Mouse (Mus musculus) kidney, adult 2 months (tissue): ENCODE measurements around the gene Atp5h. TPM values are rescaled to one million over a fixed set of nuclear protein-coding genes. Genes with fewer than 3 reads are reported as not detected.

Experiments used
- DNase-seq: peaks from one replicate; pipeline ENCODE4 v3.0.0; 2021
- H3K27ac ChIP-seq: fragments of 200-500 bp; 2 replicates; pipeline ENCODE4 v1.5.1; 2012; ENCODE audit warnings: low read depth, low read length, control low read depth, inconsistent platforms; ENCODE audit not compliant: insufficient read depth
- H3K27me3 ChIP-seq: fragments of 200-500 bp; replicated peaks from 2 replicates; pipeline ENCODE4 v1.6.1; 2012; ENCODE audit warnings: mild to moderate bottlenecking, moderate library complexity, low read length, inconsistent platforms; ENCODE audit not compliant: control insufficient read depth, insufficient read depth
- H3K36me3 ChIP-seq: fragments of 200-500 bp; 2 replicates; pipeline ENCODE4 v1.6.1; 2012; ENCODE audit warnings: mild to moderate bottlenecking, moderate library complexity, low read length, inconsistent platforms; ENCODE audit not compliant: control insufficient read depth, insufficient read depth
- H3K4me1 ChIP-seq: fragments of 200-500 bp; 2 replicates; pipeline ENCODE4 v1.6.1; 2011; ENCODE audit warnings: low read length; ENCODE audit not compliant: control insufficient read depth, insufficient read depth
- H3K4me3 ChIP-seq: fragments of 200-500 bp; 2 replicates; pipeline ENCODE4 v1.5.1; 2011; ENCODE audit warnings: mild to moderate bottlenecking, low read depth, low read length, control low read depth; ENCODE audit not compliant: insufficient read depth
- CTCF ChIP-seq: fragments of 200-500 bp; conservative IDR thresholded peaks from 2 replicates; pipeline ENCODE4 v1.5.1; 2011; ENCODE audit warnings: low read depth, mild to moderate bottlenecking, control low read depth, low read length, moderate library complexity, mixed read lengths; ENCODE audit not compliant: insufficient read depth, insufficient read length
- POLR2A ChIP-seq: fragments of 200-500 bp; IDR thresholded peaks from one replicate; pipeline ENCODE4 v1.6.1; 2011; ENCODE audit warnings: low read depth, low read length, control low read depth
- WGBS: fragments of 180-500 bp; shearing (Covaris S2); methylation state at CpG from one replicate; pipeline ENCODE4 v1.1.7; 2018; 5-methylcytosine and 5-hydroxymethylcytosine counted together
- polyA plus RNA-seq: library from polyadenylated mRNA; depleted of rRNA; stranded (reverse); fragments of >200 nt; gene quantifications from 2 replicates; pipeline ENCODE4 v1.2.3, GENCODE M21; 2012; rRNA removed

Atp5h gene
- 296 and 478 TPM in 2 replicates for polyA plus RNA-seq

- TF ChIP-seq CTCF (no peak), POLR2A (peak; percentile 52)
- peaks cover 3% of the 10 kb centered on the region; the same call in 1 of the 2 replicates for H3K36me3 ChIP-seq
- peak within 1 kb of the TSS; percentile 97 for H3K27ac ChIP-seq
- DNase-seq: peak; percentile 98
- under 1% methylated on average over 56 of the region's 56 CpGs for WGBS
- peak within 1 kb of the TSS; percentile 98 for H3K4me3 ChIP-seq
- H3K4me1 ChIP-seq: peaks cover 15% of the 10 kb centered on the region
- no peaks in the 10 kb centered on the region for H3K27me3 ChIP-seq
These were observed at the start of gene Atp5h, which contains the start of gene Kctd2 for GRCm38 (mm10) chr11:115419531-115420237. Gene Atp5h, minus strand, starts transcription at chr11:115419962. Gene Kctd2, plus strand, starts transcription at chr11:115420128.

DNA sequence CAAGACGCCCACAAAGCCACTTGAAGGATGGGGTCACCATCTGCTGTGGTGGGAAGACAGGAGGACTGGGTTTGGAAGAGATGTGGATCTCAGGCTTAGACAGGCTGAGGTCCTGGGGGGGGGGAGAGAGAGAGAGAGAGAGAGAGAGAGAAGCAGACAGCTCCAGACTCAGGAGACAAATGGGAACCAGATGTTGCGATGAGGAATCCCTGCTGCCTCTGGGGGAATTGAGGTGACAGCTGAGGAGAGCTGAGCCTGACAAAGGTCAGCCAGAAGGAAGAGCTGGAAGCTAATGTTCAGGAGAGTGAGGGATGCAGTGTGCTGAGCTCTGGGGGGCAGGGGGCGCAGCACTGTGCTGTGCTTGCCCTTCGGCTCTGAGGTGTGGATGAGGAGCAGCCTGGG, 47.5 kb upstream of the Atp5h start:
- peaks cover 2% of the 10 kb centered on the region; the same call in 1 of the 2 replicates for H3K36me3 ChIP-seq
- H3K27ac ChIP-seq: no peak overlapping the region
- WGBS: 62% methylated on average over 4 of the region's 4 CpGs
- H3K4me3 ChIP-seq: no peak overlapping the region
- peaks cover 5% of the 10 kb centered on the region; the same call in 1 of the 2 replicates for H3K4me1 ChIP-seq
- DNase-seq: no peak
- TF ChIP-seq CTCF (no peak), POLR2A (no peak)
- H3K27me3 ChIP-seq: no peaks in the 10 kb centered on the region

GRCm38 (mm10) chr11:115464851-115465250, 45.1 kb upstream of the Atp5h start:
- Histone ChIP-seq H3K27me3 (no peaks in the 10 kb centered on the region), H3K27ac (no peak overlapping the region; the same call in 1 of the 2 replicates), H3K36me3 (no peaks in the 10 kb centered on the region), H3K4me1 (no peaks in the 10 kb centered on the region), H3K4me3 (peak overlapping the region; percentile 19)
- 66% methylated on average over 8 of the region's 8 CpGs for WGBS
- TF ChIP-seq POLR2A (no peak), CTCF (no peak)
- DNase-seq: no peak

- DNase-seq: peak; percentile 65
- Histone ChIP-seq H3K4me1 (no peaks in the 10 kb centered on the region), H3K4me3 (peak overlapping the region; percentile 52), H3K36me3 (no peaks in the 10 kb centered on the region), H3K27ac (peak overlapping the region; percentile 94), H3K27me3 (no peaks in the 10 kb centered on the region)
- 63% methylated on average over 11 of the region's 11 CpGs for WGBS
- TF ChIP-seq CTCF: no peak
- TF ChIP-seq POLR2A: peak; percentile 28
These were observed 43.6 kb upstream of the Atp5h start for GRCm38 (mm10) chr11:115463397-115463796.

DNA sequence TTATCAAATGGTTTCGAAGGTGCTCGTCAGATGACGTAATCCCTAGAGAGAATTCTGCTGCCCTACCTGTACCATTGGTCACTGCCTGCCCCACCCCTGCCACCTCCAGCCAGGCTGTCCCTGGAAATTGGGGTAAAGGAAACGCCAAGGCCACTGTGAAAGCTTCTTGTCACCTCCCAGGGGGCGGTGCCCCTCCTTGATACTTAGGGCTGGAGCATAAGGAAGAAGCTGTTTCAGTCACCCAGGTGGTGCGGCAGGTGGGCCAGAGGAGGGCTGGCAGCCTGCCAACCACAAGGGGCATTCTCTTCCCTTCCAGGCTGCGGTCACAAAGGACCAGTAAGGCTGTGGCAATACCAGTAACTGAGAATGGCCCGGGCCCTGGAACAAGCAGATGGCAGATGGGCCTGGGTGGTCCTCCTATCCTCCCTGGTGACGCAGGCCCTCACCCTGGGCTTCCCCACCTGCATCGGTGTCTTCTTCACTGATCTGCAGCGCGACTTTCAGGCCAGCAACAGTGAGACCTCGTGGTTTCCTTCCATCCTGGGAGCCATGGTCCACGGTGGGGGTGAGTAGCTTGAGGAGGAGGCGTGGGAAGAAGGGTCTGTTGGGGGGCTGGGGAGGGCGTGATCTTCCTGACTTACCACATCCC, 42.6 kb upstream of the Atp5h start, which contains the start of gene Slc16a5:
TSS of gene Slc16a5 (plus strand) at position 232 of the 649 bp plus-strand sequence.
- peak; percentile 70 for DNase-seq
- 61% methylated on average over 16 of the region's 16 CpGs for WGBS
- Histone ChIP-seq H3K4me1 (peaks cover 2% of the 10 kb centered on the region), H3K27ac (peak within 1 kb of the TSS; percentile 94), H3K27me3 (no peaks in the 10 kb centered on the region), H3K4me3 (peak within 1 kb of the TSS; percentile 52), H3K36me3 (no peaks in the 10 kb centered on the region)
- TF ChIP-seq POLR2A (peak; percentile 13), CTCF (no peak)

GRCm38 (mm10) chr11:115461846-115462242, 42.1 kb upstream of the Atp5h start:
- 57% methylated on average over 5 of the region's 5 CpGs for WGBS
- TF ChIP-seq CTCF (no peak), POLR2A (no peak)
- H3K4me1 ChIP-seq: peaks cover 5% of the 10 kb centered on the region
- H3K4me3 ChIP-seq: no peak overlapping the region; the same call in 1 of the 2 replicates
- H3K27me3 ChIP-seq: no peaks in the 10 kb centered on the region
- DNase-seq: no peak
- H3K27ac ChIP-seq: peak overlapping the region; percentile 94
- H3K36me3 ChIP-seq: no peaks in the 10 kb centered on the region

GRCm38 (mm10) chr11:115460976-115461375, 41.2 kb upstream of the Atp5h start:
- TF ChIP-seq POLR2A (no peak), CTCF (no peak)
- H3K4me3 ChIP-seq: no peak overlapping the region
- H3K36me3 ChIP-seq: no peaks in the 10 kb centered on the region
- H3K27ac ChIP-seq: no peak overlapping the region
- WGBS: 52% methylated on average over 8 of the region's 8 CpGs
- peaks cover 5% of the 10 kb centered on the region for H3K4me1 ChIP-seq
- H3K27me3 ChIP-seq: no peaks in the 10 kb centered on the region
- DNase-seq: no peak
